Mouse (Mus musculus): Measurements from ENCODE around the gene Btla.

DNA sequence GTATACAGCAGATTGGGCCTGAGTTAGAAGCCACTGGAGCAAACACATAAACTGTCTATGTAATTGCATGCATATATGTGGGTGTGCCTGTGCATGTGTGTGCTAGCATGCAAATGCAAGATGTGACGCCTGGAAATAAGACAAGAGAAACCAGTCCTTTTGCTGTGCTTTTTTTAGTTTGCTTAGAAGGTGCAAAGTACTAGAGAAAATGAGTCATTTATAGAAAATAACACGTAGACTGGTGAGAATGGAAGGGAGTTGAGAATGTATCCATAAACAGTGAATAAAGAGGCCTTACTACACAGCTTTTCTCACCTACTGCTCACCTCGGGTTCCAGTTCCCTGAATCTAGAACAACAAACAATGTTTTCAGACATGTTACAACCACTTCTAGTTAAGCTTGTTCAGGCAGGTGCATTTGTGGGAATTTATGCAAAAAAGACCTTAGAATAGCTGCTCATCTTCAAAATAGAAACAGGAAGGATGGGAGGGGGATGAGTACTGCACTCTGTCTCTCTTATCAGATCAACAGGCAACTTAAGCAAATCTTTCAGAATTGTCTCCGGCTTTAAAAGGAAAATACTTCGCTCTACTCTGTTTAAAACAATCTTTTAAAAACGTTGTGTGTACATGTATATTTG, 27.8 kb downstream of the Btla start:
- TF ChIP-seq CTCF (conservative IDR thresholded peaks at IDR 0.05; ENCODE audit: low read length) (no peak), NANOG (IDR thresholded peaks at IDR 0.05; ENCODE audit: borderline replicate concordance, low read length) (no peak)
